Mouse (Mus musculus): ENCODE measurements around the gene A930002H24Rik.
"Not testable (repeated sequence)": the region's sequence is repeated elsewhere in the genome, so short reads cannot be mapped to it uniquely, and the experiment has no call there.

The A930002H24Rik gene

GRCm38 (mm10) chr17:63863647-63864149, at the start of gene A930002H24Rik:
A930002H24Rik (minus strand) TSS chr17:63863791.
- peak; percentile 99 for DNase-seq (ENCODE audit: low spot score)

DNA sequence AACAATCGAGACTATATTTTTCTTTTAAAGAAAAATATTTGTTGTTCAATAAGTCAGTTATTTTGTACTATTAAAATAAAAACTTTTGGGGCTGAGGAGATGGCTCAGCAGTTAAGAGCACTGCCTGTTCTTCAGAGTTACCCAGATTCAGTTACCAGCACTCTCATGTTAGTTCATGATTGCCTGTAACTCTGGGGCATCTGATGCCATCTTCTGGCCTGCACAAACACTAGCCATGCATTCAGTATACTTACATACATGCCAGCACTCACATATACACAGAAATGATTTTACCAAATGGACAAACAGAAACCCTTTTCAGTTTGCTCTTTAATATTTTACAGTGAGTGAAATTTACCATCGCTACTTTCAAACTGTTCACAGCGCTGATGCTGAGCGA, 45.7 kb upstream of the A930002H24Rik start:
- DNase-seq (ENCODE audit: low spot score): no peak

DNA sequence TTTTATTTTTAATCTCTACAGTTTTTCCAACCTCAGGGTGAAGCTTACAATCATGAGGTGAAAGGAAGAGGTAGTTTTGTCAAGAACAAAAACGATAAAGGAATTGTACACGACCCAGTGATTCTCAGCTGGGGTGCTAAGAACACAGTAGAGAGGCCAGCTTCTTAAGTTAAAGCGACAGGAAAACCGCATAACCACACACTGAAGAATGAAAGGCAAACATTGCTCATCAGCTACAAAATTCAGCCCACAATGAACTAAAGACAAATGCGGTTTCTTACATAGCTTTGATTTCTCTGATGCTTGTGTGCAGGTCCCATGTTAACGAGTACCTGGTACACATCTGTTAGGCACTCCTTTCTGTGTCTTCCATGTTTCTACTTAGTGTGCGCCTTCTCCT, 33.5 kb upstream of the A930002H24Rik start:
- no peak for DNase-seq (ENCODE audit: low spot score)

DNA sequence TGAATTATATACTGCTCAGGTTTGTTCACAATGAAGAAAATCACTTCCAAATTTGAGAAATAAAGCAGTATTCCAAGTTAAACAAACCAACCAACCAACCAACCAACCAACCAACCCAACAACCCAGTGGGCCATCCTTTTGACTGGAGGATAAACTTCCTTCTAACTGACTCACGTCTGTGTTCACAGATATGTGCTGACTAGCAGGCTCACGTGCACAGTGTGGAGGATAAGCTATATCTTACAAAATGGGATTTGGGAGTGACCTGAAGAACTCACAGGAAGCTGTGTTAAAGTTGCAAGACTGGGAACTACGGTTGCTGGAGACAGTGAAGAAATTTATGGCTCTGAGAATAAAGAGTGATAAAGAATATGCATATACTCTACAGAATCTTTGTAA, 32.2 kb upstream of the A930002H24Rik start:
- DNase-seq (ENCODE audit: low spot score): no peak

DNA sequence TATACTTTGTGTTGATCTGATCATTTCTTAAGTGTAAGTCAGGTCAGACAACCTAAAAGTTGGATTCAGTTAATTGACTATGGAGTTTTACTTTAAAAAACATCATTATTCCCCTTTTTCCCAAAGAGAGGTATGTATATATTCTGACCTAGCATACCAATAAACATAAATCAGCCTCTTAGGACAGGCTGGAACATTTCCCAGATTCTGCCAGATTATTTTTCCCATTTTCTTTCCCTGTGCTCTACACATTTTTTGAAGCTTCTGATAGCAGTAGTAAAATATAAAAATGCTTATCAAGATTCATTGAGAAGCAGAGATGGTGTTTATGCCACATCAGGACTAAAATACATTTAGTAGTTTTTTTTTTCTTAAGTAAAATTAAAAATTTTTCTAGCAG, 27.0 kb upstream of the A930002H24Rik start:
- no peak for DNase-seq (ENCODE audit: low spot score)

GRCm38 (mm10) chr17:63886988-63887387, 23.4 kb upstream of the A930002H24Rik start:
- no peak for DNase-seq (ENCODE audit: low spot score)

GRCm38 (mm10) chr17:63880009-63880408, 16.4 kb upstream of the A930002H24Rik start:
- DNase-seq (ENCODE audit: low spot score): no peak

DNA sequence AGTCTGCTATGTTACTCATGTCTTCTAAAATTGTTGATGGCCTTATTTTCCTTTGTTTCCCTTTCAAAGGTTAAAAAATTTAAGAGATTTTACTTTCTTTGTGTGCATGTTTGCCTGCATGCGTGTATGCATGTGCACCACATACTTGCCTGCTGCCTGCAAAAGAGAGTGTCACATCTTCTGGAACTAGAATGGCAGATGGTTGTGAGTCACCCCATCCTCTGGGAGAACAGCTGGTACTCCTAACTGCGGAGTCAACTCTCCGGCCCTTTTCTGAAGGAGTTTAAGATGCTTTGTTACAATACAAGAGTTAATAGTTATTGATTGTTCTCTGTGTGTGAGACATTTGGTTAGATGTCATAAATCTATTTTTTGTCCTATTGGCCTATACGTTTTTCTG, 15.3 kb upstream of the A930002H24Rik start:
- DNase-seq (ENCODE audit: low spot score): no peak

GRCm38 (mm10) chr17:63871773-63872172, 8.2 kb upstream of the A930002H24Rik start:
- no peak for DNase-seq (ENCODE audit: low spot score)

GRCm38 (mm10) chr17:63864171-63864571, 580 bp upstream of the A930002H24Rik start:
- peak; percentile 78 for DNase-seq (ENCODE audit: low spot score)

- DNase-seq (ENCODE audit: low spot score): no peak
Observed at GRCm38 (mm10) chr17:63863012-63863630, 470 bp downstream of the A930002H24Rik start, which contains the start of gene Fer. Fer (plus strand) TSS chr17:63863062.

DNA sequence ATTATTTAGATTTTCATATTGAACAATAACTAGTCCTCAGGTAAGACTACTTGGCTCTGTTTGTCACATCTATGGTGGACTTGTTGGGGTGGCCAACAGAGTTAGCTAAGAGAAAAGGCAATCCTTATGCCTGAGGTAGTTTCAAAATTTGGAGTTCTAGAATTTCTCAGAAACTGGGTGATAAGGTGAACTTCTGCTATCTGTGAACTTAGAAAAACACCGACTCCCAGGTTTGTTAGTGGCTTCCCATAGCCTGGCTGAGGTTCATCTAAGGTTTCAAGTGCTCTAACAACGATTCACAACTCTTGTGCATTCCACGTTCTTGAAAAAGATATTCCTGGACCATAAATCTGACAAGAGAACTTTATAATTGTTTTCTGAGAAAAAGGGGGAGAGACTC, 1.2 kb downstream of the A930002H24Rik start:
- DNase-seq (ENCODE audit: low spot score): no peak

- DNase-seq (ENCODE audit: low spot score): peak; percentile 50
Observed at GRCm38 (mm10) chr17:63860988-63861387, 2.6 kb downstream of the A930002H24Rik start.

GRCm38 (mm10) chr17:63857023-63857544, 6.5 kb downstream of the A930002H24Rik start:
- DNase-seq (ENCODE audit: low spot score): no peak

- DNase-seq (ENCODE audit: low spot score): no peak
Observed at GRCm38 (mm10) chr17:63850016-63850415, 13.6 kb downstream of the A930002H24Rik start.

GRCm38 (mm10) chr17:63849566-63849965, 14.0 kb downstream of the A930002H24Rik start:
- peak; percentile 88 for DNase-seq (ENCODE audit: low spot score)

- no peak for DNase-seq (ENCODE audit: low spot score)
Observed at GRCm38 (mm10) chr17:63849151-63849550, 14.4 kb downstream of the A930002H24Rik start.

GRCm38 (mm10) chr17:63845766-63846165, 17.8 kb downstream of the A930002H24Rik start:
- not testable (repeated sequence) for DNase-seq (ENCODE audit: low spot score)

DNA sequence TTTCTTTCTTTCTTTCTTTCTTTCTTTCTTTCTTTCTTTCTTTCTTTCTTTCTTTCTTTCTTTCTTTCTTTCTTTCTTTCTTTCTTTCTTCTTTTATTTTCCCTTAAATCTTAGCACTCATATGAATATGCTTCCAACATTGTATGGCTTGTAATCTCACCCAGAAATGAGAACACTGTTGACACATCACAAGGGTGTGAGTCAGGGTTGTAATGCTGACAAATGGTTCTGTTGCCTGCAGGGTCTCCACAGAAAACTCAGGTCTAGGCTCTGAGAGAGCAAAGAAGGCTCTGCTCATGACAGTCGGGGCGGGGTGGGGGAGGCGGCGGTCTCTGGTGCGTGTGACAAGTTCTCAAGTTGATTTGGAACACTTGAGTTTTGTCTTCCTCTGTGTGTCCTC, 18.7 kb downstream of the A930002H24Rik start:
- DNase-seq (ENCODE audit: low spot score): no peak

GRCm38 (mm10) chr17:63842226-63842625, 21.4 kb downstream of the A930002H24Rik start:
- DNase-seq (ENCODE audit: low spot score): no peak

GRCm38 (mm10) chr17:63839636-63840269, 23.8 kb downstream of the A930002H24Rik start:
- no peak for DNase-seq (ENCODE audit: low spot score)

GRCm38 (mm10) chr17:63838144-63838543, 25.4 kb downstream of the A930002H24Rik start:
- no peak for DNase-seq (ENCODE audit: low spot score)

- no peak for DNase-seq (ENCODE audit: low spot score)
Observed at GRCm38 (mm10) chr17:63836641-63837040, 26.9 kb downstream of the A930002H24Rik start.

Measured in testis, postnatal 10 days (tissue).